Mouse (Mus musculus) limb, embryonic 14.5 days (tissue): ENCODE measurements around the gene Mb. TPM values are rescaled to one million over a fixed set of nuclear protein-coding genes. Genes with fewer than 3 reads are reported as not detected.

Experiments used
- ATAC-seq: fragments of 200-750 bp; cut with Nextera tagmentation; 2 replicates; pipeline ENCODE4 v1.8.0; 2017; ENCODE audit warnings: low read depth, moderate number of reproducible peaks, moderate TSS enrichment; ENCODE audit not compliant: low FRiP score
- DNase-seq: peaks from one replicate; pipeline ENCODE4 v3.0.0-alpha.2; 2015; ENCODE audit warnings: low spot score
- H3K27ac ChIP-seq: fragments of 300-500 bp; sonication (generic); replicated peaks from 2 replicates; pipeline ENCODE4 v1.5.1; 2014; ENCODE audit warnings: low read depth, mild to moderate bottlenecking, low read length, moderate library complexity, mixed read lengths
- H3K27me3 ChIP-seq: fragments of 300-500 bp; sonication (generic); 2 replicates; pipeline ENCODE4 v1.6.1; 2014; ENCODE audit warnings: low read length, mixed read lengths; ENCODE audit not compliant: control insufficient read depth, insufficient read depth
- H3K36me3 ChIP-seq: fragments of 300-500 bp; sonication (generic); 2 replicates; pipeline ENCODE4 v1.6.1; 2014; ENCODE audit warnings: mild to moderate bottlenecking, low read length, moderate library complexity, mixed read lengths; ENCODE audit not compliant: control insufficient read depth, insufficient read depth
- H3K4me1 ChIP-seq: fragments of 300-500 bp; sonication (generic); 2 replicates; pipeline ENCODE4 v1.6.1; 2014; ENCODE audit warnings: antibody characterized with exemption, low read length, mixed read lengths; ENCODE audit not compliant: control insufficient read depth, insufficient read depth
- H3K4me2 ChIP-seq: fragments of 300-500 bp; sonication (generic); replicated peaks from 2 replicates; pipeline ENCODE4 v1.6.1; 2014; ENCODE audit warnings: low read depth, mild to moderate bottlenecking, low read length, moderate library complexity; ENCODE audit not compliant: severe bottlenecking
- H3K4me3 ChIP-seq: fragments of 300-500 bp; sonication (generic); replicated peaks from 2 replicates; pipeline ENCODE4 v1.5.1; 2014; ENCODE audit warnings: low read length
- H3K9ac ChIP-seq: fragments of 300-500 bp; sonication (generic); 2 replicates; pipeline ENCODE4 v1.6.1; 2014; ENCODE audit warnings: mild to moderate bottlenecking, low read depth, low read length, moderate library complexity; ENCODE audit not compliant: severe bottlenecking
- H3K9me3 ChIP-seq: fragments of 300-500 bp; sonication (generic); 2 replicates; pipeline ENCODE4 v1.6.1; 2016; ENCODE audit warnings: low read length; ENCODE audit not compliant: control insufficient read depth
- POLR2A ChIP-seq: fragments of 200-500 bp; IDR thresholded peaks from 2 replicates; pipeline ENCODE4 v1.8.0; 2012; ENCODE audit warnings: inconsistent platforms, mild to moderate bottlenecking, moderate library complexity, borderline replicate concordance; ENCODE audit not compliant: insufficient read depth, insufficient read length; ENCODE audit errors: extremely low read depth
- WGBS: fragments of 180-500 bp; shearing (Covaris S2); extraction: QIAGEN DNeasy Blood & Tissue Kit; methylation state at CpG from one replicate; pipeline ENCODE4 v1.1.7; 2014; 5-methylcytosine and 5-hydroxymethylcytosine counted together
- polyA plus RNA-seq, 2 experiments: library from polyadenylated mRNA; depleted of rRNA in 1 of 2; stranded (reverse) in 1 of 2; unstranded in 1 of 2; fragments of >200 nt; fragmentation: Nextera tagmentation in 1 of 2; extraction: Ambion mirVana in 1 of 2; gene quantifications; 2 replicates each; pipeline versions ENCODE4 v1.2.1 to v1.2.3; 2012 to 2014

Mb gene
- polyA plus RNA-seq, 2 experiments = 10.4 to 12.0 TPM

DNA sequence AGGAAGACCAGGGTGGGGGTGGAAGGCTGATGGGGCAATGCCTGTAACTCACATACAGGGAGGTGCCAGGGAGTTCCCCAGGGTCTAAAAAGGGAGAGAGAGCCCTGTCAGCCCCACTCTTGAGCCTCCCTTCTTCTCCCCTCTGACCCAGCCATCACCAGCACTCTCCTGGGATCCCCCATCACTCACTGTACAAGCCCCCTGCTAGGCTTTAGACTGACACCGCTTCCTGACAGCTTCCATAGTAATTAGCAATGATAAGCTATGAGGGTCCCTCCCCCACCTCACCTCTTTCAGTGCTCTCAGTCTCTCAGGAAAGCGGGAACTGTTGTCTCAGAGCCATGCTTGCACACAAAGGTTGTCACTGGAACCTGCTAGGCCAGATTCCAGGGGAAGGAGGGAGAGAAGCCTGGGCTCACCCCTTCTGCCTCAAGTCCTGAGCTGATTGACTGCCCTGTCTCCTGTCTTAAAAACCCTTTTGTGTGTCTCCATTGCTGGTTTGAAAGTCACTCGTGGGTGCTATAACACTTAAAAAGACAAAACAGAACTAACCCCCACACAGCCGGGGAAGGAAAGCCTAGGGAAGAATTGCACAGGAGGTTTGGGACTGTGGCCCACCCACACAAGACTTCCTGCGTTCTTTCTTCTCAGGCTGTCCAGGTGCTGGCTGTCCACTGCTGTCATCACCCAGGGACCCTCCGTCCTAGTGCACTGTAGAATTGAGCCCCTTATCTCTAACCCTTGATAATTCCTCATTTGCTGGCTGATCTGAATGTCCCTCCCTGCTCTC is 5.7 kb upstream of the Mb start:
- no peaks in the 10 kb centered on the region for H3K36me3 ChIP-seq
- no peak for ATAC-seq
- 0 out of 2 replicates have a peak, but pooled peaks cover 3% of the 10 kb centered on the region for H3K9me3 ChIP-seq
- no peaks in the 10 kb centered on the region; the same call in 1 of the 2 replicates for H3K4me1 ChIP-seq
- no peaks in the 10 kb centered on the region for H3K27me3 ChIP-seq
- no peak overlapping the region for H3K27ac ChIP-seq
- WGBS = 45% methylated on average over 6 of the region's 6 CpGs
- DNase-seq = no peak
- H3K4me3 ChIP-seq = no peak overlapping the region
- no peak for TF ChIP-seq POLR2A
- H3K4me2 ChIP-seq = no peak overlapping the region
- H3K9ac ChIP-seq = no peak overlapping the region

GRCm38 (mm10) chr15:77054611-77055175 is 4.2 kb upstream of the Mb start:
- TF ChIP-seq POLR2A = no peak
- DNase-seq = no peak
- Histone ChIP-seq H3K4me2 (no peak overlapping the region), H3K9me3 (0 out of 2 replicates have a peak, but pooled peaks cover 3% of the 10 kb centered on the region), H3K4me1 (no peaks in the 10 kb centered on the region; the same call in 1 of the 2 replicates), H3K27me3 (no peaks in the 10 kb centered on the region), H3K27ac (no peak overlapping the region), H3K9ac (no peak overlapping the region), H3K36me3 (no peaks in the 10 kb centered on the region), H3K4me3 (no peak overlapping the region)
- 64% methylated on average over 5 of the region's 5 CpGs for WGBS
- no peak for ATAC-seq

GRCm38 (mm10) chr15:77053021-77053420 is 2.6 kb upstream of the Mb start:
- no peak for ATAC-seq
- Histone ChIP-seq H3K4me1 (no peaks in the 10 kb centered on the region; the same call in 1 of the 2 replicates), H3K4me2 (no peak overlapping the region), H3K9me3 (no peaks in the 10 kb centered on the region), H3K27me3 (no peaks in the 10 kb centered on the region), H3K36me3 (no peaks in the 10 kb centered on the region), H3K9ac (no peak overlapping the region), H3K27ac (no peak overlapping the region), H3K4me3 (no peak overlapping the region)
- WGBS = 75% methylated on average over 1 of the region's 1 CpGs
- DNase-seq = no peak
- no peak for TF ChIP-seq POLR2A

DNA sequence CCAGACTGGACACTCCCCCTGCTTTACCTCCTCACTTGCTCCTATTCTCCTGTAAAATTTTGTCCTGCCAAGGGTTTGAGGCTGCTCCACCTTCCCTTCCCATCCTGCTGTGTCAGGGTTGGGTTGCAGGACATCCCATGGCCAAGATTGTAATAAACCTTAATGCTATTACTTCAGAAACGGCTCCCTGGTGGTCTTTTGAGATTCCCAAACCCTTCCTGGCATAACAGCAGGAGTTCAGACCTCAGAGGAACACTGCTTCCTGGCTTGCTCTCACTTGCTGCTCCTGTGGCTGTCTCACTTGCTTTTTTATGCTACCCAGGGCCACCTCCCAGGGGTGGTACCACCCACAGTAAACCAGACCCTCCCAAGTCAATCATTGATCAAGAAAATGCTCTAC is 1.7 kb upstream of the Mb start:
- Histone ChIP-seq H3K4me2 (no peak overlapping the region), H3K9me3 (no peaks in the 10 kb centered on the region), H3K4me1 (no peaks in the 10 kb centered on the region; the same call in 1 of the 2 replicates), H3K9ac (no peak overlapping the region), H3K36me3 (no peaks in the 10 kb centered on the region), H3K4me3 (no peak overlapping the region), H3K27ac (no peak overlapping the region), H3K27me3 (no peaks in the 10 kb centered on the region)
- ATAC-seq (no peak), DNase-seq (no peak)
- WGBS = 15% methylated on average over 1 of the region's 1 CpGs
- TF ChIP-seq POLR2A = no peak

DNA sequence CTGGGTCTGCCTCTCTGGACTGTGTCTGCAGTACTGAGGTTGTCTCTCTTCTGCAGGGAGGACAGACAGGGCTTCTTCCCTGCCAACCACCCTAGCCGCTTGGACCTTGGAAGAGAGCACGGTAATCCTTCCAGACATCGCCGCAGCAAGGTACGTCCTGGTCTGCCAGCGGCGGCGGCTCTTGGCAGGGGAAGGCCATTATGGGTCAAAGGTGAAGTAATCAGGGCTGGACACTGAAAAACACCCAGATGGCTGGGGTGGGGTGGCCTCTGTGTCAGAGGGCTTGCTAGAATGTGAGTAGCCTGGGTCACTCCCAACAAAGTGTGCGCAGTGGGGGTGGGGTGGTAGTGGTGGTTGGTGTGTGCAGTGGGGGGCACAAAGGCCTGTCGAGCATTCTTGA is 4.9 kb downstream of the Mb start:
- Histone ChIP-seq H3K4me3 (no peak overlapping the region), H3K27me3 (no peaks in the 10 kb centered on the region), H3K4me1 (no peaks in the 10 kb centered on the region; the same call in 1 of the 2 replicates), H3K36me3 (no peaks in the 10 kb centered on the region), H3K9me3 (no peaks in the 10 kb centered on the region), H3K4me2 (no peak overlapping the region), H3K27ac (no peak overlapping the region), H3K9ac (no peak overlapping the region)
- 34% methylated on average over 10 of the region's 10 CpGs for WGBS
- no peak for ATAC-seq
- DNase-seq = no peak
- TF ChIP-seq POLR2A = no peak
